Mouse (Mus musculus): Measurements from ENCODE around the gene Isg20.

Gene Isg20

GRCm38 (mm10) chr7:78912974-78913474 lies at the start of gene Isg20:
Gene Isg20, plus strand, starts transcription at chr7:78913424.
- Histone ChIP-seq H3K27me3 (ENCODE audit: insufficient read depth, low read length) (peaks cover 37% of the 10 kb centered on the region), H3K36me3 (ENCODE audit: insufficient read depth, low read length) (peaks cover 26% of the 10 kb centered on the region), H3K4me1 (replicated peaks; ENCODE audit: low read depth, low read length) (peaks cover 72% of the 10 kb centered on the region), H3K4me3 (replicated peaks; ENCODE audit: low read length) (peak within 1 kb of the TSS; percentile 45), H3K9me3 (ENCODE audit: low read length) (no peaks in the 10 kb centered on the region)
- TF ChIP-seq NANOG (IDR thresholded peaks at IDR 0.05; ENCODE audit: borderline replicate concordance, low read length) (no peak), CTCF (conservative IDR thresholded peaks at IDR 0.05; ENCODE audit: low read length) (no peak), POU5F1 (IDR thresholded peaks at IDR 0.05; ENCODE audit: borderline replicate concordance, low read length) (no peak)

GRCm38 (mm10) chr7:78863796-78864445 lies 49.3 kb upstream of the Isg20 start:
- Histone ChIP-seq H3K36me3 (ENCODE audit: insufficient read depth, low read length) (no peaks in the 10 kb centered on the region), H3K4me3 (replicated peaks; ENCODE audit: low read length) (no peak overlapping the region), H3K9me3 (ENCODE audit: low read length) (no peaks in the 10 kb centered on the region), H3K27me3 (ENCODE audit: insufficient read depth, low read length) (peaks cover 5% of the 10 kb centered on the region), H3K4me1 (replicated peaks; ENCODE audit: low read depth, low read length) (peaks cover 22% of the 10 kb centered on the region)
- TF ChIP-seq NANOG (IDR thresholded peaks at IDR 0.05; ENCODE audit: borderline replicate concordance, low read length) = no peak
- TF ChIP-seq CTCF (conservative IDR thresholded peaks at IDR 0.05; ENCODE audit: low read length) = no peak
- no peak for TF ChIP-seq POU5F1 (IDR thresholded peaks at IDR 0.05; ENCODE audit: borderline replicate concordance, low read length)

GRCm38 (mm10) chr7:78864446-78864802 lies 48.8 kb upstream of the Isg20 start:
- peaks cover 1% of the 10 kb centered on the region for H3K27me3 ChIP-seq (ENCODE audit: insufficient read depth, low read length)
- no peaks in the 10 kb centered on the region for H3K9me3 ChIP-seq (ENCODE audit: low read length)
- no peak overlapping the region for H3K4me3 ChIP-seq (replicated peaks; ENCODE audit: low read length)
- H3K36me3 ChIP-seq (ENCODE audit: insufficient read depth, low read length) = no peaks in the 10 kb centered on the region
- H3K4me1 ChIP-seq (replicated peaks; ENCODE audit: low read depth, low read length) = peaks cover 22% of the 10 kb centered on the region
- no peak for TF ChIP-seq NANOG (IDR thresholded peaks at IDR 0.05; ENCODE audit: borderline replicate concordance, low read length)
- no peak for TF ChIP-seq CTCF (conservative IDR thresholded peaks at IDR 0.05; ENCODE audit: low read length)
- TF ChIP-seq POU5F1 (IDR thresholded peaks at IDR 0.05; ENCODE audit: borderline replicate concordance, low read length) = no peak

GRCm38 (mm10) chr7:78865212-78865949 lies 47.8 kb upstream of the Isg20 start:
- Histone ChIP-seq H3K27me3 (ENCODE audit: insufficient read depth, low read length) (no peaks in the 10 kb centered on the region; the same call in 1 of the 2 replicates), H3K36me3 (ENCODE audit: insufficient read depth, low read length) (no peaks in the 10 kb centered on the region), H3K4me3 (replicated peaks; ENCODE audit: low read length) (peak overlapping the region; percentile 11), H3K4me1 (replicated peaks; ENCODE audit: low read depth, low read length) (peaks cover 22% of the 10 kb centered on the region), H3K9me3 (ENCODE audit: low read length) (no peaks in the 10 kb centered on the region)
- no peak for TF ChIP-seq NANOG (IDR thresholded peaks at IDR 0.05; ENCODE audit: borderline replicate concordance, low read length)
- TF ChIP-seq CTCF (conservative IDR thresholded peaks at IDR 0.05; ENCODE audit: low read length) = no peak
- TF ChIP-seq POU5F1 (IDR thresholded peaks at IDR 0.05; ENCODE audit: borderline replicate concordance, low read length) = no peak

- TF ChIP-seq POU5F1 (IDR thresholded peaks at IDR 0.05; ENCODE audit: borderline replicate concordance, low read length) (no peak), CTCF (conservative IDR thresholded peaks at IDR 0.05; ENCODE audit: low read length) (no peak), NANOG (IDR thresholded peaks at IDR 0.05; ENCODE audit: borderline replicate concordance, low read length) (no peak)
- Histone ChIP-seq H3K9me3 (ENCODE audit: low read length) (no peaks in the 10 kb centered on the region), H3K4me1 (replicated peaks; ENCODE audit: low read depth, low read length) (peaks cover 20% of the 10 kb centered on the region), H3K27me3 (ENCODE audit: insufficient read depth, low read length) (no peaks in the 10 kb centered on the region; the same call in 1 of the 2 replicates), H3K4me3 (replicated peaks; ENCODE audit: low read length) (no peak overlapping the region), H3K36me3 (ENCODE audit: insufficient read depth, low read length) (no peaks in the 10 kb centered on the region)
Observed at GRCm38 (mm10) chr7:78868731-78869130, 44.5 kb upstream of the Isg20 start.

- no peaks in the 10 kb centered on the region for H3K9me3 ChIP-seq (ENCODE audit: low read length)
- peaks cover 7% of the 10 kb centered on the region; the same call in 1 of the 2 replicates for H3K27me3 ChIP-seq (ENCODE audit: insufficient read depth, low read length)
- TF ChIP-seq NANOG (IDR thresholded peaks at IDR 0.05; ENCODE audit: borderline replicate concordance, low read length) = no peak
- no peak for TF ChIP-seq CTCF (conservative IDR thresholded peaks at IDR 0.05; ENCODE audit: low read length)
- no peak for TF ChIP-seq POU5F1 (IDR thresholded peaks at IDR 0.05; ENCODE audit: borderline replicate concordance, low read length)
- no peaks in the 10 kb centered on the region for H3K36me3 ChIP-seq (ENCODE audit: insufficient read depth, low read length)
- H3K4me1 ChIP-seq (replicated peaks; ENCODE audit: low read depth, low read length) = no peaks in the 10 kb centered on the region
- no peak overlapping the region for H3K4me3 ChIP-seq (replicated peaks; ENCODE audit: low read length)
Observed at GRCm38 (mm10) chr7:78872366-78872765, 40.9 kb upstream of the Isg20 start.

- Histone ChIP-seq H3K36me3 (ENCODE audit: insufficient read depth, low read length) (no peaks in the 10 kb centered on the region), H3K4me3 (replicated peaks; ENCODE audit: low read length) (no peak overlapping the region), H3K27me3 (ENCODE audit: insufficient read depth, low read length) (peaks cover 8% of the 10 kb centered on the region; the same call in 1 of the 2 replicates), H3K4me1 (replicated peaks; ENCODE audit: low read depth, low read length) (no peaks in the 10 kb centered on the region), H3K9me3 (ENCODE audit: low read length) (no peaks in the 10 kb centered on the region)
- TF ChIP-seq CTCF (conservative IDR thresholded peaks at IDR 0.05; ENCODE audit: low read length) (no peak), NANOG (IDR thresholded peaks at IDR 0.05; ENCODE audit: borderline replicate concordance, low read length) (no peak), POU5F1 (IDR thresholded peaks at IDR 0.05; ENCODE audit: borderline replicate concordance, low read length) (no peak)
Observed at GRCm38 (mm10) chr7:78872831-78873230, 40.4 kb upstream of the Isg20 start.

GRCm38 (mm10) chr7:78881607-78882468 lies 31.4 kb upstream of the Isg20 start:
- peaks cover 65% of the 10 kb centered on the region for H3K27me3 ChIP-seq (ENCODE audit: insufficient read depth, low read length)
- no peak overlapping the region for H3K4me3 ChIP-seq (replicated peaks; ENCODE audit: low read length)
- H3K36me3 ChIP-seq (ENCODE audit: insufficient read depth, low read length) = no peaks in the 10 kb centered on the region
- TF ChIP-seq POU5F1 (IDR thresholded peaks at IDR 0.05; ENCODE audit: borderline replicate concordance, low read length) (no peak), NANOG (IDR thresholded peaks at IDR 0.05; ENCODE audit: borderline replicate concordance, low read length) (no peak), CTCF (conservative IDR thresholded peaks at IDR 0.05; ENCODE audit: low read length) (no peak)
- H3K4me1 ChIP-seq (replicated peaks; ENCODE audit: low read depth, low read length) = peaks cover 39% of the 10 kb centered on the region
- no peaks in the 10 kb centered on the region for H3K9me3 ChIP-seq (ENCODE audit: low read length)

Data from E14TG2a.4 (cell line).